Mouse (Mus musculus): ENCODE measurements at regions not wholly inside any gene's neighbourhood (a gene's known extent, or its start where the extent isn't known, plus 50 kb on each side); places are given as distances from the start of the nearest gene placed in this dataset.
A peak's percentile ranks its signal among the peaks of the same experiment; 100 is the strongest.

GRCm38 (mm10) chrX:4136135-4136534 is 60.2 kb upstream of the Btbd35f28 start:
- peak; percentile 0 for DNase-seq (ENCODE audit: low spot score)
